Mouse (Mus musculus) cerebellum, adult (tissue): ENCODE results near the gene Ring1.

Source experiments
- ATAC-seq: cut with Nextera tagmentation; 2 replicates; pipeline ENCODE4 v1.9.2; 2017; ENCODE audit warnings: mild to moderate bottlenecking, moderate library complexity, mixed read lengths; ENCODE audit not compliant: insufficient number of reproducible peaks, low FRiP score, low TSS enrichment

Gene Ring1

DNA sequence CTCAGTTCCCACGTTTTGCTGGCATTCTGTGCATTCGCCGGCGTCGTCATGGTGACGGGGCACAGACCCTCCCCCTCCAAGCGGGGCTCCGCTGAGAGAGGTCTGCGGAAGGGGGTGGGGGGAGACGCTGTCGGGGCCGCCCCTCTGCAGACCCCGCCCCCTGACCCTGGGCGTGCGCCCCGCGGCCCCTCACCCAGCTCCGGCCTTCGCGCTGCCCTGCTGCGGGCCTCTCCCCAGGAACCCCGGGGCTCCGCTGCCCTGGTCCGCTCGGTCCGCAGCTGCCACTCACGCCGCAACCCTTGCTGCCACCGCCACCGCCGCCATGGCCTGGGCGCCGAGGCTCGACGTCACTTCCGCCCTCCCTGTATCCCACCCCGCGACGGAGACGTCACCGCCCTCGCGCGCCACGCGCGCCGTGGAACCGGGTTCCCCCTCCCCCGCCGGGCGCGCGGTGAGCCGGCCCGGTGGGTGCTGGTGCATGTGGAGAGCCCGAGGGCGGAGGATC is at the start of gene Ring1:
Gene Ring1 (minus strand): TSS at position 364 of the 505 bp plus-strand sequence.
- ATAC-seq, result peak; percentile 46

DNA sequence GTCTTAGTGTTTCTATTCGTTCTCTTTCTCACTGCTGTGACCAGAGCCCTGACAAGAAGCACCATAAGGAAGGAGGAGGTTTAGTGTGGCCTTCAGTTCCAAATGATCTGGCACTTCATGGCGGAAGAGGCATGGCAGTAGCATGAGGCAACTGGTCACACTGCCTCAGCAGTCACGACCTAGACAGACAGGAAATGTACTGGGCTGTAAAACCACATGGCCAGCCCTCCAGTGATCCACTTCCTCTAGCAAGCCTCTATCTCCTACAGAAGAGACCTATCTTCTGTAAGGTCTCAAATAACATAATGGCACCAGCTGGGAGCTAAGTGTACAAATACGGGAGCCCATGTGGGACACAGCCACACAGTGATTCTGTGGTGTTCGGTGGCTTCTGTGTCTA is 47.6 kb upstream of the Ring1 start:
- ATAC-seq, result no peak

DNA sequence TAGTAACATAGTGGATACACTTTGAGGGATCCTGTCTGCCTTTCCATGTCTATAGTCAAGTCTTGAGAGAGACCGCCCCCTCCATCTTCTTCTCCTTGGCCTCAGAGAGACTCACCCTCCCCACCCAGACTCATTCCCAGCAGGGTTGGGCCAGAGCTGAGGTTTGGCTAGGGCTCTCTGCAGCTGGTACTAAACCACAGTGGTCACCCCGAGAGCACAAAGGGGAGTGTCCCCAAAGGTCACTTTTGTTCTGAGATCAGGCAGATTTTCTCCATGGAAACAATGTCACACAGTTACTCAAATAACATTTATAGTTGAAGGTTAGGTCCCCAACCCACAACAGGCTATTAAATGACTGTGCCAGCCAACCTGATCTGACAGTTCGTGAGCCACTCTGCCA is 44.4 kb upstream of the Ring1 start:
- ATAC-seq, result no peak

DNA sequence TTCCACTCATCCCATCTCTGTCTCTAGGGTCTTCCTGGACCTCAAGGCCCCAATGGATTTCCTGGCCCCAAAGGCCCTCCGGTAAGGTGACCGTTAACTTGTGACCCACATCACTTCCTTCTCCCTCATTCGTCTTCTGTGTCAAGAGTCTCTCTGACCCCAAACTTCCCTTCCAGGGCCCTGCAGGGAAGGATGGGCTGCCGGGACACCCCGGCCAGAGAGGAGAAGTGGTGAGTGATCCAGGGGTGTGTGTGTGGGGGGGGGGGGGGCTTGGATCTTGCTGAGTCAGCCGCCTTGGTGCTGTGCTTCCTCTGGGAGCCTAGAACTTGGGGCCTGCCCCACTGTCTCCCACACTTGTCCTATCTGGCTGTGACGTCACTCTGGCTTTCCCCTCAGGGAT is 32.7 kb upstream of the Ring1 start:
- no peak for ATAC-seq

DNA sequence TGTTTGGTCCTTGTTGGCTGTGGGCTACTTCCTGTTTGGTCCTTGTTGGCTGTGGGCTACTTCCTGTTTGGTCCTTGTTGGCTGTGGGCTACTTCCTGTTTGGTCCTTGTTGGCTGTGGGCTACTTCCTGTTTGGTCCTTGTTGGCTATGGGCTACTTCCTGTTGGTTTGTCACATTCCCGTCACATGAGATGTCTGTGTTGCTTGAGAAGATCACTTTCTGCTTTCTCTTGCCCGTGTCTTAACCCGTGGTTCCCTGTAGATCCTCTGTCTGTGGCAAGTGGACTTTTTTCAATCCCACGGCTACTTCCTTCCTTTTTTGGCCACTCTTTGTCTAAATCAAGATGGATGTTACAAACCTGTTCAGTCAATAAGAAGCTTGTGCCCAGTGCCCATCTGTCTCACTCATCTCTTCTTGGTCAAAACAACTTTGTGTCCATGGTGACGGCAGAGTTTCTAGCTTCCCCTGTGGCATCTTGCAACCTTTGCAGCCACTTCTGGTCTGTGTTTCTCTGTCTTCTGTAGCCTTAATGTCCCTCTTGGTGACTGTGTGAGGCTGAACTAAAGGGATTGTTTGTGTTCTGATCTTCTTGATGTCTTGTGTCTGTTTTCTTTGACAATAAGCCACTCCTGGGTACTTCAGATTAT is 23.0 kb upstream of the Ring1 start:
- no peak for ATAC-seq

DNA sequence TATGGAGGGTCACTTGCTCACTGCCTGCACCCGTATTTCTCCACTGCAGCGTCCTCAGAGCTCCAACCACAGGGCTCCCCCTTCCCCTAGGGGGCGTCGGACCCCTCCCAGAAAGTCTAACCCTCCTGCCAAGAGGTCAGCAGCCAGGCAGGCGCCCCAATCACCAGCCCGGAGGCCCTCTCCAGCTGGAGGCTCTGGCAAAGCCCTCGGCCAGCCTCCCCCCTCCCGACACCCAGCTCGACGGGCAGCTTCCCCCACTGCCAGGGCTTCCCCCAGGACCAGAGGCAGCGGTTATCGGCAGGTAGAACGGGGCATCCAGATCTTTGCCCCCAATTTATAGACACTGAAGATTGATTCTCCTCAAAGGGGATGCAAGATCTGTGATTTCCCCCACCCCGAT is 21.5 kb upstream of the Ring1 start:
- ATAC-seq, result no peak

DNA sequence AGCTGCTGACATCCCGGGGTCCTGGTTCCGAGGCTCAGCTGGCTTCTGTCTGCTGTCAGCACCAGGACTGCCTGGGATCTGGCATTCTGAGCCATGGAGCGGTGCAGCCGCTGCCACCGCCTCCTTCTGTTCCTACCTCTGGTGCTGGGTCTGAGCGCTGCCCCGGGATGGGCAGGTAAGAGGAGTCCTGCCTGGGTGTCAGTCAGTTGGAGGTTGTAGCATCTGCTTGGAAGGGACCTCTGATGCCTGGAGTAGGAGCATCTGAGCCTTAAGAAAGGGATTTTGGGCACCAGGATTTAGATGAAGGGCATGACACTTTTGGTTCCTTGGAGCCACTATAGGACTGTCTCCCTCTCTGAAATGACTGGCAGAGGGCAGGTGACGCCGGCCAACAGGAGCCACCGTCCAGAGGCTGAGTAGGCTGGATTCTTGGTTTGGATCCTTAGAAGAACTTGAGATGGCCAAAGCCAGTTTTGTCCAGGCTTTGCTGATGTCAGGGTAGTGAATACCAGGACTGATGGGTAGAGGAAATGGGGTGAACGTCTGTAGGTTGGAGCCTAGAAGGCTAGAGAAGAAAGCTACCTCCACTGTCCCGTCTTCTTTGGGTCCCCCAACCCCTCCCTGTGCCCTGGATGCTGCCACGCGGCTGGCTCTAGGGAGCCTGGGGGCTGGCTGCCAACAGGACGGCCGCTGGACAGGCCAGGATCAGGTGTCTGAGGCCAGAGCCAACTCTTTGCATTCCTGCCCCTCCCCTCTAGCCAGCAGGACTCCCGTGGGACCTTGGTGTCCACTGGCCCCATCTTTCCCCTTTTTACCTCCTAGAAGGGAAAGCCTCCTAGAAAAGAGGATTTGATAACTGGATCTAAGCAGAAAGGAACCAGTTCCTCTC is 15.3 kb upstream of the Ring1 start:
- ATAC-seq, result no peak

DNA sequence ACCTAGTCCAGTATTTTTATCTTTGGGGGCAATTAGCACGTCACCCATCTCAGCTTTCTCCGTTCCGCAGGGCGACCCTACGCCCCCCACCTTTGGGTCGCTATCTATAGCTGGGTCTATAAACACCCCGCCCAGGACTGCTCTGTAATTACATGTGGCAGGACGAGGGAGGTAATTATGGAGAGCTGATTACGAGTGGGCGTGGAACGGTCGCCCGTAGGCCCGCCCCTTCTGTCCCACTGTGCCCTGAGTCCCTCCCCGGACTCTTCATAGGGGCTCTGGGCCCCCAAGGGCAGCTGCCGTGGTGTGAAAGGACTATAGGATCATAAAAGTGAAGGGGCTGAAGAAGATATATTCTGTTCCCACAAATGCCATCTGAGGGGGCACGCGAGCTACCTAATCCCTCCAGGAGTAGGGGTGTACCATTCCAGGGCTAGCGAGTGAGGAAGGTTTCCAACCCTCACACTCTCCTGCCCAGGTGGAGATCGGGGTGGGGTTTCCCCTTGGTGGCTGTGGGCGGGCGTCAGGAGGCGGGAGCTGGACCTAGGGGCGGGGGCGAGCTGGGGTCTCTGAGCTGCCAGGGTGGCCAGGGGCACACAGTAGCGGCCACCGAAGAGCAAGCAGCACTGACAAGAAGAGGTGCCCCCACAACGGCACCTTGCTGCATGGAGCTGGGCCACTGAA is 14.5 kb upstream of the Ring1 start, which contains the start of gene Col11a2:
Gene Col11a2 (plus strand): TSS at position 560 of the 684 bp plus-strand sequence.
- ATAC-seq, result no peak

DNA sequence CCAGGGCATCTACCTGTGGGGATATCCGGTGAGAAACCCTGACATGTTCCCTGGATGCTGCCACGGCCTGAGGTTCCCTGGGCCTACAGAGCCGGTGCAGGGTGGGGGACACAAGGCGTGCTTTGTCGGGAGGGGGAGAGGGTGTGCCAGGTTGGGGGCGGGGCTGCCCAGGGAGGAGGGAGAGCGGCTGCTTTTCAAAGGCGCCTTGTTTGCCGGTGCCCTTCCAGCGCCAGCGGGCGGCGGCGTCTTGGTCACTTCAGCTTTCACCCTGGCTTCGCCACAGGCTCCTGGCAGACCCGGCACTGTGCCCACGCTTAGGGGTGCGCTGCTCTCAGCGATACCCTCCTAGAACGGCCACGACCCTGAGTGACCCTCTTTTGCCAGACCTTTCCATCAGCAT is 14.0 kb upstream of the Ring1 start:
- no peak for ATAC-seq

DNA sequence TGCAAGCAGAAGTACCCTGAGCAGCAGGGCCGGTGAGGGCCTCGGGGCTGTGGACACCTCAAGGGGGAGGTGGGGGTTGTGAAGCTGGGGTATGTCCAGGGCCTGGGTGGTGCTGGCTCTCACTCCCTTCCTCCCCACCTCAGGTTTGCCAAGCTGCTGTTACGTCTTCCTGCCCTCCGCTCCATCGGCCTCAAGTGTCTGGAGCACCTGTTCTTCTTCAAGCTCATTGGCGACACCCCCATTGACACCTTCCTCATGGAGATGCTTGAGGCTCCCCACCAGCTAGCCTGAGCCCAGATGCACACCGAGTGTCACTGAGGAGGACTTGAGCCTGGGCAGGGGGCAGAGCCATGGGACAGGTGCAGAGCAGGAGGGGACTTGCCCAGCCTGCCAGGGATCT is 12.8 kb upstream of the Ring1 start:
- no peak for ATAC-seq

DNA sequence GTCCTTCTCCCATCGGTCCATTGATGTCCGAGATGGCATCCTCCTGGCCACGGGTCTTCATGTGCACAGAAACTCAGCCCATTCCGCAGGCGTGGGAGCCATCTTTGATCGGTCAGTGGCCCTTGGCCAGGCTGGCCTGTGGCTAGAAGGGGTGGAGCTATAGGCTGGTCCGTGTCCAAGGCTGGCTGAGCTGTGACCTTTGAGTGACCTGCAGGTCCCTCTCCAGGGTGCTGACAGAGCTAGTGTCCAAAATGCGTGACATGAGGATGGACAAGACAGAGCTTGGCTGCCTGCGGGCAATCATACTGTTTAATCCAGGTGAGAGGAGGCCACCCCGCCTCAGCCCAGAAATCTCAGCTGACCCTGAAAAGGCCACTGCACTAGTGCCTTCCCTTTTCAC is 12.2 kb upstream of the Ring1 start:
- ATAC-seq, result no peak

DNA sequence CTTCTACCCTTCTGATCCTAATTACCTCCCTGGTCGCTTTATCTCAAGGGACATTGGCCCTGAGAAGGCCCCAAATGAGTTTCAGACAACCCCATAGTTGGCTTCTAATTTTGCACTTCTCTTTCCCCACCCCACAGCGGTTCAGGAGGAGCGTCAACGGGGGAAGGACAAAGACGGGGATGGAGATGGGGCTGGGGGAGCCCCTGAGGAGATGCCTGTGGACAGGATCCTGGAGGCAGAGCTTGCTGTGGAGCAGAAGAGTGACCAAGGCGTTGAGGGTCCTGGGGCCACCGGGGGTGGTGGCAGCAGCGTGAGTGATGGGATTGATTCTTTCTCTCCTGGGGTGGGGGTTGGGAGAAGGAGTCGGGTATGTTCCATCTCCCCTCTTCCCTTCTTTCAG is 11.0 kb upstream of the Ring1 start:
- ATAC-seq, result no peak

DNA sequence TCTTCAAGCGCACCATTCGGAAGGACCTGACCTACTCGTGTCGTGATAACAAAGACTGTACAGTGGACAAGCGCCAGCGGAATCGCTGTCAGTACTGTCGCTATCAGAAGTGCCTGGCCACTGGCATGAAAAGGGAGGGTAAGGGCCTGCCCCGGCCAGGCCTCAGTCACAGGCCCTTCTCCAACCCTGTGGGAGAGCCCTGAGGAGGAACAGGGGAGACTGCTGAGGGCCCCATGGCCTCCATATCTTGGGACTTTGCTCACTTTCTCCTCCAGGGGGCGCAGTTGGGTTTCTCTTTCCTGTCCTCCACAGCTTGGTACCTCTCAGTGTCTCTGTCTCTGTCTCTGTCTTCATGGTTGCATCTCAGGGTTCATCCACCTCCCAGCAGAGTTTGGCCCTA is 9.6 kb upstream of the Ring1 start:
- ATAC-seq, result no peak

DNA sequence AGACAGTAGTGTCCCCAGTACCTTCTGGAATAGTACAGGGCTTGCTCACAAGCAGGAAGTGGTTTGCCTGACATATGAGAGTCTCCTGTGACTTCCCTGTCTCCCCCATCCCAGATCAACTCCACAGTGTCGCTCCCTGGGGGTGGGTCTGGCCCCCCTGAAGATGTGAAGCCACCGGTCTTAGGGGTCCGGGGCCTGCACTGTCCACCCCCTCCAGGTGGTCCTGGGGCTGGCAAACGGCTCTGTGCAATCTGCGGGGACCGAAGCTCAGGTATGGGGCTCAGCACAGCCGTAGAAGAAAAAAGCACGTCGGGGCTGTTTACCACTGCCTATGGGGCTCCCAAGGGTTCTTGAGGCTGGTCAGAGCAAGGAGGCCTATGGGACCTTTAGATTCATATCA is 9.0 kb upstream of the Ring1 start:
- ATAC-seq, result no peak

DNA sequence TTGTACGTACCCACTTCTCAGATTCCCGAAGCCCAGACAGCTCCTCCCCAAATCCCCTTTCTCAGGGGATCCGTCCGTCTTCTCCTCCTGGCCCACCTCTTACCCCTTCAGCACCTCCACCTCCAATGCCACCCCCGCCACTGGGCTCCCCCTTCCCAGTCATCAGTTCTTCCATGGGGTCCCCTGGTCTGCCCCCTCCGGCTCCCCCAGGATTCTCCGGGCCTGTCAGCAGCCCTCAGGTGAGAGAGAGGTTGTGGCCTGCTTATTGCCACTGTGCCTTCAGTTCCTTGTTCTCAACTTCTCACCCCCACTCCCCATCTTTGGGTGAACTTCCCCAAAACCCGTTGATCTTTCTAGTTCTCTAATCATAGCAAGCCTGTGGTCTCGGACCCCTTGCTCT is 8.3 kb upstream of the Ring1 start:
- no peak for ATAC-seq

DNA sequence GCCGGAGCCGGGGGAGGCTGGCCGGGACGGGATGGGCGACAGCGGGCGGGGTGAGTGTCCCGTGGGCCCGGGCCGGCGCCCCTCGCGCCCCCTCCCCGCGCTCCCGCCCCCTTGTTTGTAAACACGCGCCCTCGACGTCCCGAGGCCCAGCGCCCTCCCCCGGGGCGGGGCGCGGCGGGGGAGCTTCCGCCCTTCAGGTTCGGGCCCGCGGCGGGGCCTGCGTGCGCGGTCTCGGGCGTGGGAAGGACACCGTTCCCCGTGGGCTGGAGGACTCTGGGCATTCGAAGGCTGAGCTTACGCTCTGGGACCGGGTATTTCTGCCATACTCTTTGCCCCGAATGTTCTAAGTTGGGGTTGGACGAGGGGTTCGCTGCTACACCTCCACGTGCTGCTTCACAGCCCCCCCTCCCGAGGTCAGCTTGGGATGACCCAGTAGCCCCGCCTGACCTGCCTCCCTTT is 7.7 kb upstream of the Ring1 start:
- ATAC-seq, result no peak

DNA sequence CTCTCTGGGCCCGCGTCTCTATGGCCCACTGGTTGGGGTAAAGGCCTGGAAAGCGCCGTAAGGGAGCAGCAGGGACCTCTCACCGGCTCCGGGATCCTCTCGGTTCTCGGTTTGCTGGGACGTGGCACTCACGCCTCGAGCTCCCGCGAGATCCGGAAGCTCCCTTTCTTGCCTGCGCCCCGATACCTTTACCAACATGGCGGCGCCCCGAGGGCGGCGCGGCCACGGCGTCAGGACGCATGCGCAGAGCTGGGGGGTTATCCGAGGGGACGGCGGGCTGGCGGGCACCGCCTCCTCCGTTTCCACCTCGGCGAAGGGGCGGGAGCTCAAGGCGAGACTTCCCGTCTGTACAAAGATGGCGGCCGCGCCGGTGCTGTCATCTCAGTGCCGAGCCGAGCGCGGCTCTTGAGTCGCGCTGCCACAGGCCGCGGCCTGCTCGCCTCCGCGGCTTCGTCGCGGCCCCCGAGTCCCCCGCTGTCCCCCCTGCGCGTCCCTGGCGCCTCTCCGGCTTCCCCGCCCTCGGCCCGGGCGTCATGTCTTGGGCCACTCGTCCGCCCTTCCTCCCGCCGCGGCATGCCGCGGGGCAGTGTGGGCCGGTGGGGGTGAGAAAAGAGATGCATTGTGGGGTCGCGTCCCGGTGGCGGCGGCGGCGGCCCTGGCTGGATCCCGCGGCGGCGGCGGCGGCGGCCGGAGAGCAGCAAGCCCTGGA is 7.1 kb upstream of the Ring1 start, which contains the start of the genes Slc39a7 and Rxrb:
Gene Slc39a7 (minus strand): TSS at position 218 of the 709 bp plus-strand sequence.
Gene Rxrb (plus strand): TSS at position 348 of the 709 bp plus-strand sequence.
- ATAC-seq, result peak; percentile 72

DNA sequence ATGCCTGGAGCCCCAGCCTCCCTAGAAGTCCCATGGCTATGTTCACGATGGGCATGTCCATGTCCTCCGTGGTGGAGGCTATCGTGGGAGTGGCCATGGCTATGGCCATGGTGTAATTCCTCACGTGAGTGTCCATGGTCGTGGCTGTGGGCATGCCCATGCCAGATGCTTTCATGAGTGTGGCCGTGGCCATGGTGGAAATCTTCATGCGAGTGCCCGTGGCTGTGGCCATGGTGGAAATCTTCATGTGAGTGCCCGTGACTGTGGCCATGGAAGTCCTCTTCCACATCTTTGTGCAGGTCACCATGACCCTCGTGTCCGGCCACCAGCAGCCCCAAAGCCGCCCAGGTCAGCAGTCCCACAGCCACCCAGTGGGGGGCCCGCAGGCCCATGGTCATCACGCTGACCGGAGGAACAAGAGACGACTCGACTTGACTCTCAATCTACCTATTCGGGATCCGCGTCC is 6.4 kb upstream of the Ring1 start:
- no peak for ATAC-seq

DNA sequence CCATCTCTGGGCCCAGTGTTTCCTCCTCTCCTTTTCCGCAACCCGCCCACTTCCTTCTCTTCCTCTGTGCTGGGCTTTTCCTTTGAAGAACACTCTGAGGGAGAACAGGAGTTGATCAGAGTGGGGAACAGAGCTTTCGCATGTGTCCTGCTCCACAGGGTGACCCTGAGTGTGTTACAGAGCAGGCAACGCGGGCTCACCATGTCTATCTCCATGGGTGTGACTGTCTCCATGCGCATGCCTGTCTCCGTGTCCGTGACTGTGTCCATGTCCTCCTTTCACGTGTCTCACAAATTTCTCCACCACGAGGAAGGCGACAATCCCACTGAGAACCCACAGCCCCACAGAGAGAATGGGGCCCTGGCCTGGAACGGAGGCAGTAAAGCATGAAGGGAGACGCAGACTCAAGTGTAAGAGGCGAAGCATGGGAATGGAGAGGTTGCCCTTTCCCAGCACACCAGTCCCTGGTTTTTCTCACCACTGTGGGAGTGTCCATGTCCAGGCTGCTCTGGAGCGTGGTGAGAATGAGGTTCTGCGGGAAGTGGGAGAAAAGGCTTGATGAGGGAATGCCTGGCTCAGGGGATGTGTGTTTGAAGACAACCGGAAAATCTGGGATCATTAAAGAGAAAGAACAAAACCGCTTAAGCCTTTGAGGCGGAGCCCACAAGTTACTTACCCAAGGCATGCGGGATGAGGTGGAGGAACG is 5.6 kb upstream of the Ring1 start:
- no peak for ATAC-seq
